Mouse (Mus musculus): ENCODE measurements around the gene Lmx1b. TPM values are rescaled to one million over a fixed set of nuclear protein-coding genes. Genes with fewer than 3 reads are reported as not detected.
A peak's percentile ranks its signal among the peaks of the same experiment; 100 is the strongest.

Gene Lmx1b
- polyA plus RNA-seq, 1 experiment from 2014 or later, result 0.34 TPM

- ATAC-seq, result peak; percentile 54
- Histone ChIP-seq H3K4me2 (ENCODE audit: low read length) (no peak overlapping the region), H3K4me3 (ENCODE audit: low read depth, low read length) (no peak overlapping the region), H3K27me3 (replicated peaks; ENCODE audit: control insufficient read depth, insufficient read depth, low read length) (peaks cover 58% of the 10 kb centered on the region), H3K9me3 (replicated peaks; ENCODE audit: control insufficient read depth, low read length) (no peaks in the 10 kb centered on the region), H3K4me1 (ENCODE audit: control insufficient read depth, insufficient read depth, low read length) (peaks cover 11% of the 10 kb centered on the region), H3K27ac (ENCODE audit: low read depth, low read length) (no peak overlapping the region), H3K9ac (ENCODE audit: low read length) (no peak overlapping the region), H3K36me3 (ENCODE audit: control insufficient read depth, insufficient read depth, low read length) (no peaks in the 10 kb centered on the region)
- DNase-seq (ENCODE audit: low spot score), result peak; percentile 76
- WGBS, result 56% methylated on average over 9 of the region's 9 CpGs
Observed at GRCm38 (mm10) chr2:33617670-33618069, 22.6 kb downstream of the Lmx1b start.

- peak overlapping the region; percentile 62 for H3K9ac ChIP-seq (ENCODE audit: low read length)
- H3K4me2 ChIP-seq (ENCODE audit: low read length), result peak overlapping the region; percentile 70
- DNase-seq (ENCODE audit: low spot score) (peak; percentile 91), ATAC-seq (peak; percentile 86)
- H3K4me3 ChIP-seq (ENCODE audit: low read depth, low read length), result peak overlapping the region; percentile 32
- H3K36me3 ChIP-seq (ENCODE audit: control insufficient read depth, insufficient read depth, low read length), result no peaks in the 10 kb centered on the region
- H3K4me1 ChIP-seq (ENCODE audit: control insufficient read depth, insufficient read depth, low read length), result peaks cover 11% of the 10 kb centered on the region
- H3K9me3 ChIP-seq (replicated peaks; ENCODE audit: control insufficient read depth, low read length), result no peaks in the 10 kb centered on the region
- peaks cover 56% of the 10 kb centered on the region for H3K27me3 ChIP-seq (replicated peaks; ENCODE audit: control insufficient read depth, insufficient read depth, low read length)
- whole genome bisulfite sequencing, result 0% methylated on average over 30 of the region's 30 CpGs
- peak overlapping the region; percentile 78 for H3K27ac ChIP-seq (ENCODE audit: low read depth, low read length)
Observed at GRCm38 (mm10) chr2:33616411-33616843, 23.9 kb downstream of the Lmx1b start.

GRCm38 (mm10) chr2:33615843-33616344 is 24.4 kb downstream of the Lmx1b start:
- peak; percentile 57 for DNase-seq (ENCODE audit: low spot score)
- peak; percentile 51 for ATAC-seq
- Histone ChIP-seq H3K36me3 (ENCODE audit: control insufficient read depth, insufficient read depth, low read length) (no peaks in the 10 kb centered on the region), H3K4me1 (ENCODE audit: control insufficient read depth, insufficient read depth, low read length) (peaks cover 11% of the 10 kb centered on the region), H3K27me3 (replicated peaks; ENCODE audit: control insufficient read depth, insufficient read depth, low read length) (peaks cover 61% of the 10 kb centered on the region), H3K9ac (ENCODE audit: low read length) (peak overlapping the region; percentile 62; the same call in 1 of the 2 replicates), H3K4me2 (ENCODE audit: low read length) (peak overlapping the region; percentile 70), H3K27ac (ENCODE audit: low read depth, low read length) (peak overlapping the region; percentile 75), H3K4me3 (ENCODE audit: low read depth, low read length) (peak overlapping the region; percentile 32), H3K9me3 (replicated peaks; ENCODE audit: control insufficient read depth, low read length) (no peaks in the 10 kb centered on the region)
- WGBS, result 0% methylated on average over 17 of the region's 17 CpGs

- ATAC-seq (no peak), DNase-seq (ENCODE audit: low spot score) (no peak)
- no peak overlapping the region for H3K4me3 ChIP-seq (ENCODE audit: low read depth, low read length)
- H3K4me2 ChIP-seq (ENCODE audit: low read length), result no peak overlapping the region
- WGBS, result 13% methylated on average over 18 of the region's 18 CpGs
- H3K27ac ChIP-seq (ENCODE audit: low read depth, low read length), result no peak overlapping the region
- no peaks in the 10 kb centered on the region for H3K9me3 ChIP-seq (replicated peaks; ENCODE audit: control insufficient read depth, low read length)
- no peak overlapping the region for H3K9ac ChIP-seq (ENCODE audit: low read length)
- peaks cover 6% of the 10 kb centered on the region; the same call in 1 of the 2 replicates for H3K4me1 ChIP-seq (ENCODE audit: control insufficient read depth, insufficient read depth, low read length)
- peaks cover 43% of the 10 kb centered on the region for H3K27me3 ChIP-seq (replicated peaks; ENCODE audit: control insufficient read depth, insufficient read depth, low read length)
- H3K36me3 ChIP-seq (ENCODE audit: control insufficient read depth, insufficient read depth, low read length), result no peaks in the 10 kb centered on the region
Observed at GRCm38 (mm10) chr2:33605487-33606256, 34.6 kb downstream of the Lmx1b start.

- no peak overlapping the region for H3K9ac ChIP-seq (ENCODE audit: low read length)
- no peak overlapping the region for H3K4me3 ChIP-seq (ENCODE audit: low read depth, low read length)
- no peaks in the 10 kb centered on the region for H3K36me3 ChIP-seq (ENCODE audit: control insufficient read depth, insufficient read depth, low read length)
- H3K4me1 ChIP-seq (ENCODE audit: control insufficient read depth, insufficient read depth, low read length), result peaks cover 6% of the 10 kb centered on the region; the same call in 1 of the 2 replicates
- peaks cover 37% of the 10 kb centered on the region for H3K27me3 ChIP-seq (replicated peaks; ENCODE audit: control insufficient read depth, insufficient read depth, low read length)
- no peak overlapping the region for H3K4me2 ChIP-seq (ENCODE audit: low read length)
- 11% methylated on average over 7 of the region's 7 CpGs for WGBS
- DNase-seq (ENCODE audit: low spot score), result no peak
- no peak for ATAC-seq
- no peaks in the 10 kb centered on the region for H3K9me3 ChIP-seq (replicated peaks; ENCODE audit: control insufficient read depth, low read length)
- H3K27ac ChIP-seq (ENCODE audit: low read depth, low read length), result no peak overlapping the region
Observed at GRCm38 (mm10) chr2:33604846-33605486, 35.3 kb downstream of the Lmx1b start.

- H3K27ac ChIP-seq (ENCODE audit: low read depth, low read length), result no peak overlapping the region
- H3K4me3 ChIP-seq (ENCODE audit: low read depth, low read length), result no peak overlapping the region
- WGBS, result 56% methylated on average over 6 of the region's 6 CpGs
- H3K4me2 ChIP-seq (ENCODE audit: low read length), result no peak overlapping the region
- no peaks in the 10 kb centered on the region for H3K9me3 ChIP-seq (replicated peaks; ENCODE audit: control insufficient read depth, low read length)
- peaks cover 13% of the 10 kb centered on the region for H3K27me3 ChIP-seq (replicated peaks; ENCODE audit: control insufficient read depth, insufficient read depth, low read length)
- H3K9ac ChIP-seq (ENCODE audit: low read length), result no peak overlapping the region
- ATAC-seq, result no peak
- H3K4me1 ChIP-seq (ENCODE audit: control insufficient read depth, insufficient read depth, low read length), result peaks cover 6% of the 10 kb centered on the region; the same call in 1 of the 2 replicates
- no peak for DNase-seq (ENCODE audit: low spot score)
- H3K36me3 ChIP-seq (ENCODE audit: control insufficient read depth, insufficient read depth, low read length), result no peaks in the 10 kb centered on the region
Observed at GRCm38 (mm10) chr2:33600520-33600919, 39.8 kb downstream of the Lmx1b start.

- H3K9me3 ChIP-seq (replicated peaks; ENCODE audit: control insufficient read depth, low read length), result no peaks in the 10 kb centered on the region
- no peak overlapping the region for H3K27ac ChIP-seq (ENCODE audit: low read depth, low read length)
- ATAC-seq, result 0 out of 2 replicates have a peak, but pooled peaks have one; percentile 37
- H3K36me3 ChIP-seq (ENCODE audit: control insufficient read depth, insufficient read depth, low read length), result no peaks in the 10 kb centered on the region
- no peak overlapping the region for H3K4me2 ChIP-seq (ENCODE audit: low read length)
- no peak overlapping the region for H3K9ac ChIP-seq (ENCODE audit: low read length)
- 38% methylated on average over 4 of the region's 4 CpGs for WGBS
- H3K4me1 ChIP-seq (ENCODE audit: control insufficient read depth, insufficient read depth, low read length), result peaks cover 10% of the 10 kb centered on the region
- H3K4me3 ChIP-seq (ENCODE audit: low read depth, low read length), result no peak overlapping the region
- no peak for DNase-seq (ENCODE audit: low spot score)
- H3K27me3 ChIP-seq (replicated peaks; ENCODE audit: control insufficient read depth, insufficient read depth, low read length), result no peaks in the 10 kb centered on the region
Observed at GRCm38 (mm10) chr2:33597384-33597783, 42.9 kb downstream of the Lmx1b start.

GRCm38 (mm10) chr2:33595085-33595423 is 45.3 kb downstream of the Lmx1b start:
- Histone ChIP-seq H3K4me2 (ENCODE audit: low read length) (no peak overlapping the region), H3K4me1 (ENCODE audit: control insufficient read depth, insufficient read depth, low read length) (peaks cover 13% of the 10 kb centered on the region), H3K27me3 (replicated peaks; ENCODE audit: control insufficient read depth, insufficient read depth, low read length) (0 out of 2 replicates have a peak, but pooled peaks cover 4% of the 10 kb centered on the region), H3K9ac (ENCODE audit: low read length) (no peak overlapping the region), H3K36me3 (ENCODE audit: control insufficient read depth, insufficient read depth, low read length) (no peaks in the 10 kb centered on the region), H3K27ac (ENCODE audit: low read depth, low read length) (no peak overlapping the region), H3K9me3 (replicated peaks; ENCODE audit: control insufficient read depth, low read length) (no peaks in the 10 kb centered on the region), H3K4me3 (ENCODE audit: low read depth, low read length) (no peak overlapping the region)
- ATAC-seq (no peak), DNase-seq (ENCODE audit: low spot score) (no peak)
- WGBS, result 16% methylated on average over 7 of the region's 7 CpGs
